8 mouse cellular contexts compared by ENCODE assay signal in genomic region chr1:106395476-106395875, GRCm38 (mm10).
DNase-seq lines count a peak whose midpoint lies in the region; ATAC-seq and TF ChIP-seq lines count a peak whose summit lies in the region.

No protein-coding gene starts in this region.

- TF ChIP-seq CTCF in cortical plate, adult 2 months (IDR thresholded peaks at IDR 0.05; ENCODE audit: extremely low read depth, insufficient read depth, low read length), result peak; percentile 75
- peak; percentile 96 for TF ChIP-seq CTCF in heart, adult 2 months (IDR thresholded peaks at IDR 0.05)
- TF ChIP-seq CTCF in midbrain, postnatal 0 days (IDR thresholded peaks at IDR 0.05), result peak; percentile 91

- no peak overlapping the region for H3K27ac ChIP-seq in cortical plate, adult 2 months (ENCODE audit: insufficient read depth, low read length)
- H3K27ac ChIP-seq in heart, adult 2 months, result no peak overlapping the region
- H3K27ac ChIP-seq in midbrain, postnatal 0 days (ENCODE audit: low read depth, low read length), result no peak overlapping the region

- no peaks in the 10 kb centered on the region for H3K36me3 ChIP-seq in heart, adult 2 months (ENCODE audit: control insufficient read depth, insufficient read depth, low read length)
- peaks cover 26% of the 10 kb centered on the region for H3K36me3 ChIP-seq in midbrain, postnatal 0 days (ENCODE audit: insufficient read depth, low read length)

- 15% methylated on average over 2 of the region's 2 CpGs for WGBS in heart, adult 2 months
- WGBS in midbrain, postnatal 0 days, result 3% methylated on average over 2 of the region's 2 CpGs

- H3K4me3 ChIP-seq in cortical plate, adult 2 months (ENCODE audit: insufficient read depth, low read length), result no peak overlapping the region
- no peak overlapping the region for H3K4me3 ChIP-seq in heart, adult 2 months
- H3K4me3 ChIP-seq in midbrain, postnatal 0 days (ENCODE audit: low read depth, low read length), result no peak overlapping the region

- no peaks in the 10 kb centered on the region for H3K27me3 ChIP-seq in heart, adult 2 months (ENCODE audit: control insufficient read depth, insufficient read depth, low read length)
- H3K27me3 ChIP-seq in midbrain, postnatal 0 days (ENCODE audit: insufficient read depth, low read length), result no peaks in the 10 kb centered on the region

- no peaks in the 10 kb centered on the region for H3K79me2 ChIP-seq in heart, adult 2 months (replicated peaks; ENCODE audit: control insufficient read depth, insufficient read depth, low read length)

- peak; percentile 75 for ATAC-seq in midbrain, postnatal 0 days (ENCODE audit: low FRiP score)

- intact Hi-C loops in heart, adult 2 months (cut with DNase I), result loop anchor here (1.0 to 10.0 kb wide), 2 partner anchors 323 to 731 kb away; partner anchors contain the start of genes Pign and Relch

- TF ChIP-seq EP300 in heart, adult 2 months (IDR thresholded peaks at IDR 0.05; ENCODE audit: insufficient read depth, low read depth, low read length), result peak; percentile 82

- no peaks in the 10 kb centered on the region for H3K9me3 ChIP-seq in midbrain, postnatal 0 days (ENCODE audit: low read length)

- DNase-seq in 3134 (ENCODE audit: extremely low read depth, insufficient read length, low spot score) (peak; percentile 45), ZHBTc4 (ENCODE audit: low read depth, low spot score) (peak; percentile 87), liver (peak; percentile 56)
- DNase-seq in heart, adult 2 months, result peak; percentile 55 to 63
- peak; percentile 37 to 64 for DNase-seq in kidney, adult 8-10 months
- DNase-seq in midbrain, postnatal 0 days (ENCODE audit: low spot score), result peak; percentile 86
- peak; percentile 48 to 73 for DNase-seq in spleen, postnatal 4 days (ENCODE audit: low spot score in 2 of 2)

- no peak for TF ChIP-seq POLR2A in cortical plate, adult 2 months (IDR thresholded peaks at IDR 0.05; ENCODE audit: extremely low read depth, insufficient read depth, low read length)
- TF ChIP-seq POLR2A in heart, adult 2 months (IDR thresholded peaks at IDR 0.05; ENCODE audit: insufficient read depth, low read depth, low read length), result no peak

- no peaks in the 10 kb centered on the region for H3K4me1 ChIP-seq in cortical plate, adult 2 months (ENCODE audit: control insufficient read depth, insufficient read depth, low read length)
- H3K4me1 ChIP-seq in heart, adult 2 months (ENCODE audit: control insufficient read depth, insufficient read depth, low read length), result 0 out of 2 replicates have a peak, but pooled peaks cover 1% of the 10 kb centered on the region
- no peaks in the 10 kb centered on the region for H3K4me1 ChIP-seq in midbrain, postnatal 0 days (ENCODE audit: insufficient read depth, low read length)

- H3K9ac ChIP-seq in heart, adult 2 months (ENCODE audit: low read depth, low read length), result no peak overlapping the region
- no peak overlapping the region for H3K9ac ChIP-seq in midbrain, postnatal 0 days (replicated peaks; ENCODE audit: low read length, poor library complexity, severe bottlenecking)

- H3K4me2 ChIP-seq in midbrain, postnatal 0 days (ENCODE audit: low read depth, low read length, poor library complexity, severe bottlenecking), result no peak overlapping the region
